Mouse (Mus musculus): Measurements from ENCODE around the gene Hmgn2. TPM values are rescaled to one million over a fixed set of nuclear protein-coding genes. Genes with fewer than 3 reads are reported as not detected.

Hmgn2 gene
- polyA plus RNA-seq, 1 experiment from 2014 or later, result 1,750 TPM

- Histone ChIP-seq H3K9me3 (ENCODE audit: control insufficient read depth, low read length) (no peaks in the 10 kb centered on the region), H3K36me3 (ENCODE audit: control insufficient read depth, insufficient read depth) (peaks cover 8% of the 10 kb centered on the region), H3K27me3 (replicated peaks; ENCODE audit: control insufficient read depth, insufficient read depth, low read length) (no peaks in the 10 kb centered on the region), H3K4me1 (replicated peaks; ENCODE audit: control insufficient read depth, insufficient read depth, low read length) (no peaks in the 10 kb centered on the region), H3K27ac (ENCODE audit: low read length) (no peak overlapping the region), H3K4me2 (ENCODE audit: low read length) (no peak overlapping the region), H3K9ac (replicated peaks; ENCODE audit: low read depth, low read length) (no peak overlapping the region), H3K4me3 (replicated peaks; ENCODE audit: low read length) (no peak overlapping the region)
- WGBS, result 83% methylated on average over 13 of the region's 13 CpGs
- ATAC-seq, result no peak
Observed at GRCm38 (mm10) chr4:133982936-133983335, 14.5 kb upstream of the Hmgn2 start.

GRCm38 (mm10) chr4:133980496-133980895 lies 12.0 kb upstream of the Hmgn2 start:
- H3K27me3 ChIP-seq (replicated peaks; ENCODE audit: control insufficient read depth, insufficient read depth, low read length), result no peaks in the 10 kb centered on the region
- no peak for ATAC-seq
- no peak overlapping the region for H3K4me3 ChIP-seq (replicated peaks; ENCODE audit: low read length)
- peaks cover 4% of the 10 kb centered on the region for H3K36me3 ChIP-seq (ENCODE audit: control insufficient read depth, insufficient read depth)
- no peak overlapping the region for H3K4me2 ChIP-seq (ENCODE audit: low read length)
- no peak overlapping the region for H3K9ac ChIP-seq (replicated peaks; ENCODE audit: low read depth, low read length)
- WGBS, result 92% methylated on average over 5 of the region's 5 CpGs
- H3K9me3 ChIP-seq (ENCODE audit: control insufficient read depth, low read length), result no peaks in the 10 kb centered on the region
- no peaks in the 10 kb centered on the region for H3K4me1 ChIP-seq (replicated peaks; ENCODE audit: control insufficient read depth, insufficient read depth, low read length)
- no peak overlapping the region for H3K27ac ChIP-seq (ENCODE audit: low read length)

GRCm38 (mm10) chr4:133978021-133978711 lies 9.7 kb upstream of the Hmgn2 start:
- H3K4me2 ChIP-seq (ENCODE audit: low read length), result no peak overlapping the region
- 95% methylated on average over 10 of the region's 10 CpGs for WGBS
- no peaks in the 10 kb centered on the region for H3K9me3 ChIP-seq (ENCODE audit: control insufficient read depth, low read length)
- no peak overlapping the region for H3K9ac ChIP-seq (replicated peaks; ENCODE audit: low read depth, low read length)
- no peak overlapping the region for H3K4me3 ChIP-seq (replicated peaks; ENCODE audit: low read length)
- H3K27me3 ChIP-seq (replicated peaks; ENCODE audit: control insufficient read depth, insufficient read depth, low read length), result no peaks in the 10 kb centered on the region
- no peak for ATAC-seq
- peaks cover 4% of the 10 kb centered on the region for H3K36me3 ChIP-seq (ENCODE audit: control insufficient read depth, insufficient read depth)
- no peak overlapping the region for H3K27ac ChIP-seq (ENCODE audit: low read length)
- H3K4me1 ChIP-seq (replicated peaks; ENCODE audit: control insufficient read depth, insufficient read depth, low read length), result no peaks in the 10 kb centered on the region

GRCm38 (mm10) chr4:133971741-133972140 lies 3.3 kb upstream of the Hmgn2 start:
- H3K9ac ChIP-seq (replicated peaks; ENCODE audit: low read depth, low read length), result no peak overlapping the region
- peak overlapping the region; percentile 99 for H3K27ac ChIP-seq (ENCODE audit: low read length)
- no peak overlapping the region for H3K4me3 ChIP-seq (replicated peaks; ENCODE audit: low read length)
- no peak for ATAC-seq
- peaks cover 36% of the 10 kb centered on the region for H3K4me1 ChIP-seq (replicated peaks; ENCODE audit: control insufficient read depth, insufficient read depth, low read length)
- H3K9me3 ChIP-seq (ENCODE audit: control insufficient read depth, low read length), result no peaks in the 10 kb centered on the region
- no peaks in the 10 kb centered on the region for H3K27me3 ChIP-seq (replicated peaks; ENCODE audit: control insufficient read depth, insufficient read depth, low read length)
- H3K36me3 ChIP-seq (ENCODE audit: control insufficient read depth, insufficient read depth), result peaks cover 3% of the 10 kb centered on the region; the same call in 1 of the 2 replicates
- 57% methylated on average over 8 of the region's 8 CpGs for WGBS
- H3K4me2 ChIP-seq (ENCODE audit: low read length), result no peak overlapping the region

- Histone ChIP-seq H3K4me3 (replicated peaks; ENCODE audit: low read length) (no peak overlapping the region), H3K36me3 (ENCODE audit: control insufficient read depth, insufficient read depth) (peaks cover 5% of the 10 kb centered on the region; the same call in 1 of the 2 replicates), H3K4me1 (replicated peaks; ENCODE audit: control insufficient read depth, insufficient read depth, low read length) (peaks cover 44% of the 10 kb centered on the region), H3K9ac (replicated peaks; ENCODE audit: low read depth, low read length) (no peak overlapping the region; the same call in 1 of the 2 replicates), H3K27ac (ENCODE audit: low read length) (peak overlapping the region; percentile 99), H3K27me3 (replicated peaks; ENCODE audit: control insufficient read depth, insufficient read depth, low read length) (no peaks in the 10 kb centered on the region), H3K9me3 (ENCODE audit: control insufficient read depth, low read length) (no peaks in the 10 kb centered on the region), H3K4me2 (ENCODE audit: low read length) (no peak overlapping the region)
- 34% methylated on average over 13 of the region's 13 CpGs for WGBS
- ATAC-seq, result no peak
Observed at GRCm38 (mm10) chr4:133970876-133971275, 2.4 kb upstream of the Hmgn2 start.

- H3K4me2 ChIP-seq (ENCODE audit: low read length), result no peak overlapping the region
- peaks cover 5% of the 10 kb centered on the region; the same call in 1 of the 2 replicates for H3K36me3 ChIP-seq (ENCODE audit: control insufficient read depth, insufficient read depth)
- H3K4me1 ChIP-seq (replicated peaks; ENCODE audit: control insufficient read depth, insufficient read depth, low read length), result peaks cover 49% of the 10 kb centered on the region
- peak overlapping the region; percentile 99 for H3K27ac ChIP-seq (ENCODE audit: low read length)
- H3K9me3 ChIP-seq (ENCODE audit: control insufficient read depth, low read length), result no peaks in the 10 kb centered on the region
- WGBS, result 3% methylated on average over 4 of the region's 4 CpGs
- no peak overlapping the region for H3K4me3 ChIP-seq (replicated peaks; ENCODE audit: low read length)
- no peaks in the 10 kb centered on the region for H3K27me3 ChIP-seq (replicated peaks; ENCODE audit: control insufficient read depth, insufficient read depth, low read length)
- no peak overlapping the region for H3K9ac ChIP-seq (replicated peaks; ENCODE audit: low read depth, low read length)
- ATAC-seq, result peak; percentile 32
Observed at GRCm38 (mm10) chr4:133970196-133970595, 1.7 kb upstream of the Hmgn2 start.

- H3K4me1 ChIP-seq (replicated peaks; ENCODE audit: control insufficient read depth, insufficient read depth, low read length), result peaks cover 49% of the 10 kb centered on the region
- peaks cover 8% of the 10 kb centered on the region for H3K36me3 ChIP-seq (ENCODE audit: control insufficient read depth, insufficient read depth)
- peak overlapping the region; percentile 99 for H3K27ac ChIP-seq (ENCODE audit: low read length)
- 20% methylated on average over 8 of the region's 8 CpGs for WGBS
- H3K27me3 ChIP-seq (replicated peaks; ENCODE audit: control insufficient read depth, insufficient read depth, low read length), result no peaks in the 10 kb centered on the region
- H3K9me3 ChIP-seq (ENCODE audit: control insufficient read depth, low read length), result no peaks in the 10 kb centered on the region
- peak overlapping the region; percentile 73 for H3K4me3 ChIP-seq (replicated peaks; ENCODE audit: low read length)
- 0 out of 2 replicates have a peak overlapping the region, but pooled peaks have one; percentile 23 for H3K9ac ChIP-seq (replicated peaks; ENCODE audit: low read depth, low read length)
- ATAC-seq, result peak; percentile 26
- peak overlapping the region; percentile 99 for H3K4me2 ChIP-seq (ENCODE audit: low read length)
Observed at GRCm38 (mm10) chr4:133969114-133969770, 792 bp upstream of the Hmgn2 start.

GRCm38 (mm10) chr4:133967866-133968149 lies 642 bp downstream of the Hmgn2 start:
- H3K4me1 ChIP-seq (replicated peaks; ENCODE audit: control insufficient read depth, insufficient read depth, low read length), result peaks cover 51% of the 10 kb centered on the region
- H3K9ac ChIP-seq (replicated peaks; ENCODE audit: low read depth, low read length), result peak overlapping the region; percentile 96
- ATAC-seq, result peak; percentile 77
- H3K36me3 ChIP-seq (ENCODE audit: control insufficient read depth, insufficient read depth), result peaks cover 14% of the 10 kb centered on the region
- H3K4me2 ChIP-seq (ENCODE audit: low read length), result peak overlapping the region; percentile 99
- H3K9me3 ChIP-seq (ENCODE audit: control insufficient read depth, low read length), result no peaks in the 10 kb centered on the region
- 0% methylated on average over 28 of the region's 29 CpGs for WGBS
- peak overlapping the region; percentile 73 for H3K4me3 ChIP-seq (replicated peaks; ENCODE audit: low read length)
- no peaks in the 10 kb centered on the region for H3K27me3 ChIP-seq (replicated peaks; ENCODE audit: control insufficient read depth, insufficient read depth, low read length)
- peak overlapping the region; percentile 99 for H3K27ac ChIP-seq (ENCODE audit: low read length)

GRCm38 (mm10) chr4:133967138-133967865 lies 1.1 kb downstream of the Hmgn2 start:
- WGBS, result under 1% methylated on average over 67 of the region's 101 CpGs
- H3K9me3 ChIP-seq (ENCODE audit: control insufficient read depth, low read length), result no peaks in the 10 kb centered on the region
- ATAC-seq, result peak; percentile 61
- peak overlapping the region; percentile 73 for H3K4me3 ChIP-seq (replicated peaks; ENCODE audit: low read length)
- peaks cover 51% of the 10 kb centered on the region for H3K4me1 ChIP-seq (replicated peaks; ENCODE audit: control insufficient read depth, insufficient read depth, low read length)
- H3K27ac ChIP-seq (ENCODE audit: low read length), result peak overlapping the region; percentile 99
- no peaks in the 10 kb centered on the region for H3K27me3 ChIP-seq (replicated peaks; ENCODE audit: control insufficient read depth, insufficient read depth, low read length)
- peaks cover 12% of the 10 kb centered on the region for H3K36me3 ChIP-seq (ENCODE audit: control insufficient read depth, insufficient read depth)
- H3K4me2 ChIP-seq (ENCODE audit: low read length), result peak overlapping the region; percentile 99
- H3K9ac ChIP-seq (replicated peaks; ENCODE audit: low read depth, low read length), result peak overlapping the region; percentile 96
